Mouse (Mus musculus) ES-E14 (cell line): ENCODE measurements around the gene Adcy4.

Experiments used
- CHD2 ChIP-seq: IDR thresholded peaks from 2 replicates; pipeline ENCODE4 v1.6.1; 2014; ENCODE audit warnings: mild to moderate bottlenecking, low read depth, low read length, inconsistent platforms
- HCFC1 ChIP-seq: IDR thresholded peaks from 2 replicates; pipeline ENCODE4 v1.6.1; 2012; ENCODE audit warnings: low read length, inconsistent platforms, borderline replicate concordance; ENCODE audit not compliant: insufficient read depth
- ZC3H11A ChIP-seq: IDR thresholded peaks from 2 replicates; pipeline ENCODE4 v1.6.1; 2012; ENCODE audit warnings: low read depth, mild to moderate bottlenecking, inconsistent platforms, low read length, borderline replicate concordance
- ZNF384 ChIP-seq: IDR thresholded peaks from 2 replicates; pipeline ENCODE4 v1.6.1; 2012; ENCODE audit warnings: low read depth, low read length, inconsistent platforms

DNA sequence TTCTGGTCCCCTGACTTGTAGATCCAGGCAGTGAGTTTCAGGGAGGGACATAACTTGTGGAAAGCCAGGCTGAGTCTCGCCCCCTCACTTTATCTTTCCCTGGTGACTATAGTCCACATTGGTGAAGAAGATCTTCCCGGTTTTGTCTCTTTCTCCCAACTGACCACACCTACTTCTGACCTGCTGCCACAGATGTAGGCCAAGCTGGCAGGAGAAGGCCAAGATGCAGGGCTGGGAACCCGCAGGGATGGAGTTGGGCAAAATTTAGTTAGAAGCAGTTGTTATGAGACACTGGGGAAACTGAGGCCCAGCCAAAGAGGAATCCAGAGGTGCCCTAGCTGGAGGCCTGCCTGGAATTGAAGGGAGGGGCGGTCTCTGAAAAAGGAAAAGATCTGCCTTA lies 49.2 kb upstream of the Adcy4 start:
- TF ChIP-seq ZNF384: no peak
- no peak for TF ChIP-seq CHD2
- no peak for TF ChIP-seq ZC3H11A
- no peak for TF ChIP-seq HCFC1
